Mouse (Mus musculus) heart, adult 2 months (tissue): ENCODE measurements around the gene Prkacb.

Experiments used
- CTCF ChIP-seq: fragments of 200-600 bp; IDR thresholded peaks from 2 replicates; pipeline ENCODE4 v1.8.1; 2022; ENCODE audit warnings: antibody characterized with exemption, mild to moderate bottlenecking, moderate library complexity
- EP300 ChIP-seq: fragments of 200-500 bp; IDR thresholded peaks from 2 replicates; pipeline ENCODE4 v1.6.1; 2011; ENCODE audit warnings: low read depth, low read length, control low read depth; ENCODE audit not compliant: insufficient read depth

- TF ChIP-seq CTCF, result no peak
- peak; percentile 92 for TF ChIP-seq EP300
Observed at GRCm38 (mm10) chr3:146846237-146846636, 33.4 kb upstream of the Prkacb start.
